Mouse (Mus musculus) lung, postnatal 14 days (tissue): Measurements from ENCODE around the gene Erlec1.

Experiments used
- DNase-seq: peaks from one replicate; pipeline ENCODE4 v3.0.0; 2021

Erlec1 gene

GRCm38 (mm10) chr11:30954279-30954725, at the start of gene Erlec1:
TSS of gene Erlec1 (minus strand) at chr11:30954335.
- peak; percentile 85 for DNase-seq

DNA sequence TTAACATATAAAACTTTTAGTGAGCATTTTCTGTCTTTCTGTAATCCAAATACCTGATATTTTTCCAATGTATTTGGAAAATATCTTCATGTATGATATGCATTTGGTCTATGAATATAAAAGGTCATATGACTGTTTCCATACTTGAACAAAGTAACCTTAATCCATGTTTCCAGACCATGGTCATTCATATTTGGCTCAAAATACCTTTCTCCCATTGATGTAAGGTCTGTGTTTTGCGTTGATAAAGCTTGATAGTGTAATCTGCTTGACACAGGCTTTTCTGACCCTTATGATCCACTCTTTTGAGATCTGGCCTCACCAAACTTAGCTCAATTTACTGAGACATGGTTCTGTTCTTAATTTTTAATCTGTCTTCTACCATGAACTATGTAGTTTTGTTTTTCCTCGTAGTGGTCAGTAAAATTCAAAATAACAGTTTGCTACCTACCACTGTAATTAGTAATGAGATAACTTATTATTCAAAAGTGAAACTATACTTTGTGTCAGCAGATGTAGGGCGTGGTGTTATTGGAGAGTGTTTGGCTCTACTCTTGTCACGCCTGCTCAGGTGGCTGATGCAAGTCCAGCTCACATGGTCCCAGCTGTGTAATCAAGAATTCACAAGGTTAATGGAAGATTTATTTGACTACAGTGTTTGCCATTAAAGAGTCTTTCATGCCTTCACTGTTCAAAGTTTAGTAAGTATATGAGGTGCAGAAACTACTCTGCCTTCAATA, 47.2 kb upstream of the Erlec1 start:
- DNase-seq: no peak

GRCm38 (mm10) chr11:31000028-31000427, 45.9 kb upstream of the Erlec1 start:
- no peak for DNase-seq

GRCm38 (mm10) chr11:30998704-30999103, 44.6 kb upstream of the Erlec1 start:
- no peak for DNase-seq

DNA sequence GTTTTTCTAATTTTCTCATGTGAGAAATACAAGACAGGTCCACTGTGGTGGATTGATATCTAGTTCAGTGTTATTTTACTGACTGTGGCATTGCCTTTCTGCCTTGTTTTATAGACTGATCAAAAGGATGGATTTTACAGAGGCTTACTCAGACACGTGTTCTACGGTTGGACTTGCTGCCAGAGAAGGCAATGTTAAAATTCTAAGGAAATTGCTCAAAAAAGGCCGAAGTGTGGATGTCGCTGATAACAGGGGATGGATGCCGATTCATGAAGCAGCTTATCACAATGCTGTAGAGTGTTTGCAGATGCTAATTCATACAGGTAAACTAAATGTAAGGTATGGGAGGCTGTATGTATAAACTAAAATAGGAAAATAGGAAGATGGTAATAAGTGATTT, 44.1 kb upstream of the Erlec1 start:
- no peak for DNase-seq

- DNase-seq: no peak
Observed at GRCm38 (mm10) chr11:30996670-30997069, 42.5 kb upstream of the Erlec1 start.

DNA sequence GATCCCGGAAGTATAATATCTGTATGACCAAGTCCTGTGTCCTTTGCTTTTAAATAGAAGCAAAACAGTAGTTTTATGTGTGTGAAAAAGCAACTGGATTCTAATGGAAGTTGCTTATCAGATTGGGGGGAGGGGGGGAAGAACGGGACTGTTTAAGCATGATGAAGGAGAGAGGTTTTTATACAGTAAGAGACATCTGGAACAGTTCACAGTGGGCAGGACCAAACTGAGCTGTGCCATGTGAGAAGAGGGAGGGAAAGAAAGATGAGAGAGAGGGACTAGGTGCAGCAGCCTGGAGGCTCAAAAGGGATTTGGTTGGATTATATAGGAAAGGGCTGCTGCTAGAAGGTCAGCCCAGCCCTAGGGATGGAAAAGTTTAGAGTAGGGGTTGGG, 32.5 kb upstream of the Erlec1 start:
- DNase-seq: no peak

DNA sequence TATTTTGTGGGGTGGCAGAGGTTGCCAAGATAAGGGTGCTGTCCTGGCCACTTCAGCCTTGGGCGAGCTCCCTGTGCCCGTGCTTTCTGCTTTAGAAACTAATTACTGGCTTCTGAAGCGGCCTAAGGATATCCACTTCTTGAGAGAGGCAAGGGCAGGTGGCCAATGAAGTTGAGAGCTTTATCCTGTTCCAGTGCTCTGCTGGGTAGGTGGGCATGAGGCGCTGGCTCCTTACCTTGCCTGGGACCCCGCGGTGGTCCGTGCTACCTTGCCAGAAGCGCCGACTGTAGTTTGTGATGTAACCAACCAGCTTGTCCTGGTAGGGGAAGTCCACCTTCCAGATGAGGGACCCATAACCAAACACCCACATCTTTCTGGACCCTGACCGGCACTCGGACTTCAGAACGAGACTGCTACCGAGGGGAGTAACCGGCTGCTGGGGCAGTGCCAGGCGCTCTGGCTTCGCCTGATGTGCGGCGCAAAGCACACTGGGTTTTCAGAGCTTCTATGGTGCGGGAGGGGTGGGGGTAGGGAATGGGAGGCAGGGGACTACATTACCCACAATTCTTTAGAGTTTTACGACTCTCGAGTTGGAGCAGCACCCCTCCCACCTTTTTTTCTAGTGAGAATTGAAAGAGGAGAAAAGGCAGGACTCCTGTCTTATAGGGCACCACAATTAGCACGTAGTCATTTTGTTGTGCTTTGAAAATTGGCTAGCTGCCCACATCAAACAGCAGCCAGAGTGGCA, 31.9 kb upstream of the Erlec1 start, which contains the start of gene Chac2:
Gene Chac2, minus strand, starts transcription at position 474 of the 748 bp plus-strand sequence.
- DNase-seq: peak; percentile 79

DNA sequence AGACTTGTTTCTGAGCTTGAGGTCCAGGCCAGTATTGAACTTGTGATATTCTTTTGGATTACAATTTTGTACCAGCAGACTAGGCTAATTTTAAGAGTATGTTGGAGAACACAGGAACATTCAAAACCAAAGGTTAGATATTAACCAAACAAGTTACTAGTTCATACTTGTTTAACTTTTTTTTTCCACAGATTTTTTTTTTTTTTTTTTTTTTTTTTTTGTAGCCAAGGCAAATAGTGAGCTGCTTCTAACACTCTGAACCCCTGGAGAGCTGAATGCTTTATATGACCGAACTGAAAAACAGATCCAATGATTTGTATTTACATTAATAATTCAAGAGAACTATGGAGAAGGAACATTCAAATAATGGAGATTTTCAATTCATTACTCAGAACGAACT, 31.1 kb upstream of the Erlec1 start:
- DNase-seq: no peak

DNA sequence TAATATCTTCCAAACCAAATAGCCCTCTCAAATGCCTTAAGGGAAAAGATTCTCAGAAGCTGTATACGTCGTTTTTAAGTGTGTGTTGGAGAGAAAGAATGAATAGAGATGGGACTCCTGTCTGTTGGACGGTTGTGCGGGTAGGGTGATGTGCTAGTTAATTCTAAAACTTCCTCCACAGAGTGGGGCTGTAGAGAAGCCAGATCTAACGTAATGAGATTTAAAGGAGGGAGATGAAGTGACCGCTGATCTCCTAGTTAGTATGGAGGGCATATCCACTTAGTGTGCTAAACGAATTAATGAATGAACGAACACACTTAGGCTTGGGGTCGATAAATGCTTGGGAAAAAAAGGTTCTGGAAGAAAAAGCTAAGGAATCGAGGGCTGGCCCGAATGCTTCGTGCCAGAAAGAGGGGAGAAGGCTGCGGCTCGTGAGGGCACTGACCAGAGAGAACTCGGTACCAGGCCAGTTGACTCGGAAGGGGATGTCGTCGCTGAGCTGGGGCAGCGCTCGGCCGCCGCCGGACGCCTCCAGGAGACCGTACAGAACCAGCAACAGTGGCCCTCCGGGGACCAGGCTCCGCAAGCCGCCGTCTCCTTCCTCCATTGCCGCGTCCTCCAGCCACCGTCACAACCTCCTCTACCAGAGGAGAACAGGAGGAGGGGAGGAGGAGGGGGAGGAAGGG, 523 bp downstream of the Erlec1 start:
- peak; percentile 43 for DNase-seq

GRCm38 (mm10) chr11:30952829-30953228, 1.3 kb downstream of the Erlec1 start:
- no peak for DNase-seq

GRCm38 (mm10) chr11:30943522-30943921, 10.6 kb downstream of the Erlec1 start:
- DNase-seq: no peak

GRCm38 (mm10) chr11:30928498-30928897, 25.6 kb downstream of the Erlec1 start:
- DNase-seq: no peak

- no peak for DNase-seq
Observed at GRCm38 (mm10) chr11:30928079-30928478, 26.1 kb downstream of the Erlec1 start.

DNA sequence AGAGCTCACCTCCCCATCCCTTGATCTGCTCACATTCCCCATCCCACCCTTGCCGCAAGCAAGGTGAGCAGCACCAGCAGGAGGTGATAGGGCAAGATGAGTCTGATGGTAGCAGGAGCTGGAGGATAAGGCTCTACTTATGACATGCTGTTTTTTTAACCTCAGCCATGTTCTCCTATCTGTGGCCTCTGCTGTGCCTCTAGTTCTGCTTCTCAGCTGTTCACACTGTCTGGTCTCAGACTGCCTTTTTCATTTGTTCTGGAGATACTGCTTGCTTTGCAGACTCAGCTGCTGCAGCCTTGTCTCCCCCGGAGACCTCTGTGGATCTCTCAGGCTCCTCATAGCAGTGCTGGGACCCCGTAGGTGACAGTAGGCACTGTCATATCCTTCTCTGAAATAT, 30.9 kb downstream of the Erlec1 start:
- no peak for DNase-seq

- no peak for DNase-seq
Observed at GRCm38 (mm10) chr11:30920641-30921040, 33.5 kb downstream of the Erlec1 start.

DNA sequence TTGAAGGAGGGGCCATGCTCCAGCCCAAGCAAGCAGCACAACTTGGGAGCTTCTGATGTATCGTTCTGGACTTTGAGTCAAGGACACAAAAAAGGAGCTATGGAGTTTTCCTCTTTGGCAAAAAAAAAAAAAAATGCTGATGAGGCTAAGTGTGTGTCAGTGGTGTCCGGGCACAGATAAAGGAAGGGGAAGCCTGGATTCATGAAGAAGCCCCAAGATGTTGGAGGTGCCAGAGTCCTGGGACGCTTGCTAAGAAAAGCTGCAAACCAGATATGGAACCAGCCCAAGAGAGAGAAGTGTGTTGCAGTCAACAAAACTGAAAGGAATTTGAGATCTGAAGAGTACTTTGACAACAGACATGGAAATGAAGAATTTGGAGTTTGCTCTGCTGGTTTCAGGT, 41.8 kb downstream of the Erlec1 start:
- no peak for DNase-seq

- no peak for DNase-seq
Observed at GRCm38 (mm10) chr11:30899312-30899711, 54.8 kb downstream of the Erlec1 start.

- no peak for DNase-seq
Observed at GRCm38 (mm10) chr11:30896201-30896600, 57.9 kb downstream of the Erlec1 start.

DNA sequence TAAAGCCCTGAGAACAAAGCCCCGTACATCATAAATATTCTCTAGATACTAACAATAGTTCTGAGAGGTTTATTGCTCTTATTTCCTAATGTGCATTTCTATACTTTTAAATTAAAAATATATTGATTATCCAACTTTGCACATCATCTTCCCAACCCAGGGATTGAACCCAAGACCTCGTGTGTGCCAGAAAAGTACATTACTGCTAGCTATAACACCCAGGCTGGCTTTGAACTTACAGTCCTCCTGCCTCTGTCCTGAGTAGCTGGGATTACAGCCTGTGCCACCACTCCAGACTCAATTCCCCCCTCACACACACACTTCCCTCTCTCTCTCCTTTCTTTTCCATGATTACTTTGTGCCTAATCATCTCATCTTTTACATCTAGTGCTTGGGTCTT, 66.0 kb downstream of the Erlec1 start:
- DNase-seq: no peak

DNA sequence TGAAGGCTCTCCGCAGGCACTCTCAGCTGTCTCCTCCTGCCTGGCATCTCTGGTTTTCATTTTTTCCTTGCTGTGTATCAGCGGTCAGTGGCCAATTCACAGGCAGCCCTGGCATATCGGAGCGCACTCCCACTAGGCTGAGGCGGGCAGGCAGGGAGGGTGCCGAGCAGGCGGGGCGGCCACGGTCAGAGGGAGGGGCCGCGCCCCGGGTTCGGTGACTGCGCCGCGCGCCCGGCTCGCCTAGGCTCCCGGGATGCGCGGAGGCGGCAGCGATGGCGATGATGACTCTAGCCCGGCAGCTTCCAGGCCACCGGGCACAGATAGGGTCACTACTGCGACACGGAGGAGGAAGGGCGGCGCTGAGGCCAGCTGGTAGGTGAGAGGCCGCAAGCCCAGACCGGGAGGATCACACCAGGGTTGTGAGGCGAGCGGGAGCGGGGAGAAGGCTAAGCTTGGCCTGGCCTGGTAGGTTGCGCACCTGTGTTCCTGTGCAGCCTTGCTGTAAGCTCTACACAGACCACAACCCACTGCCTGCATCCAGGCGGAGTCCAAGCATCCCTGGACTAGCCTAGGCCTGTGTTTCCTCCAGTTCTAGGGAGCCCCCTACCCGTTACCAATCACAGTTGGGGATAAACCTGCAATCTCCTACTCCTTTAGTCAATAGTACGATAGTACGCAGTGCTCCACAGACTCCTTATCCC, 68.8 kb downstream of the Erlec1 start, which contains the start of the genes Gpr75 and Asb3:
Gene Gpr75, plus strand, starts transcription at position 188 of the 701 bp plus-strand sequence.
Gene Asb3, plus strand, starts transcription at position 246 of the 701 bp plus-strand sequence.
- DNase-seq: peak; percentile 54
